Mouse (Mus musculus): ENCODE measurements around the gene Psmb5. TPM values are rescaled to one million over a fixed set of nuclear protein-coding genes. Genes with fewer than 3 reads are reported as not detected.

Psmb5 gene
- polyA plus RNA-seq (2012; rRNA removed): 87.4 and 106 TPM in 2 replicates

DNA sequence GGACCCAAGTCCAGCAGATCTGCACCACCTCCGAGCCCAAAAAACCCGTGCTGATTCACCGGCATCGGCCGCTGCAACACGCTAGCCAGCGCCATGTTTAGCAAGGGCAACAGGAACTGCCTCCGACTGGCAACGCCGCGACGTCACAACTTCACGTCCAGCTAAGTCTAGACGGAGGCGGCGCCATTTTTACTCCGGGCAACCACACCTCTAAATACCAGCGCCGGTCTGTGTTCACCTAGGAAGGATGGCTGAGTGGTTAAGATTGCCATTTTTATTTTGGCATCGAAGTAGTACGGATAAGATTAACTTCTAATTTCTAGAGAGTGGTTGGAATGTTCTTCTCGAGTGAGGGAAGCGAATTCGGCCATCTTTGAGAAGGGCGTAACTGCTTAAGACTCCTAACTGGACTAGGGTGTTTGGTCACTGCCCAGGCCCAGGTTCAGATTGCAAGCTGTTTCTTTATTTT lies at the start of gene Psmb5:
TSS of gene Psmb5 (minus strand) at position 126 of the 469 bp plus-strand sequence.
- Histone ChIP-seq H3K4me1 (ENCODE audit: control insufficient read depth, insufficient read depth, low read length) (no peaks in the 10 kb centered on the region; the same call in none of the 2 replicates), H3K36me3 (ENCODE audit: control insufficient read depth, insufficient read depth, low read length) (no peaks in the 10 kb centered on the region; the same call in 1 of the 2 replicates), H3K27me3 (ENCODE audit: control insufficient read depth, insufficient read depth, low read length) (no peaks in the 10 kb centered on the region), H3K4me3 (ENCODE audit: control insufficient read depth, low read depth, low read length) (peak within 1 kb of the TSS; percentile 99), H3K27ac (ENCODE audit: control insufficient read depth, insufficient read depth, low read depth, low read length) (peak within 1 kb of the TSS; percentile 91)
- TF ChIP-seq CTCF (IDR thresholded peaks at IDR 0.05; ENCODE audit: control insufficient read depth, insufficient read depth, insufficient replicate concordance, low read depth, low read length) (no peak), POLR2A (IDR thresholded peaks at IDR 0.05; ENCODE audit: control insufficient read depth, low read depth, low read length) (peak; percentile 81)

DNA sequence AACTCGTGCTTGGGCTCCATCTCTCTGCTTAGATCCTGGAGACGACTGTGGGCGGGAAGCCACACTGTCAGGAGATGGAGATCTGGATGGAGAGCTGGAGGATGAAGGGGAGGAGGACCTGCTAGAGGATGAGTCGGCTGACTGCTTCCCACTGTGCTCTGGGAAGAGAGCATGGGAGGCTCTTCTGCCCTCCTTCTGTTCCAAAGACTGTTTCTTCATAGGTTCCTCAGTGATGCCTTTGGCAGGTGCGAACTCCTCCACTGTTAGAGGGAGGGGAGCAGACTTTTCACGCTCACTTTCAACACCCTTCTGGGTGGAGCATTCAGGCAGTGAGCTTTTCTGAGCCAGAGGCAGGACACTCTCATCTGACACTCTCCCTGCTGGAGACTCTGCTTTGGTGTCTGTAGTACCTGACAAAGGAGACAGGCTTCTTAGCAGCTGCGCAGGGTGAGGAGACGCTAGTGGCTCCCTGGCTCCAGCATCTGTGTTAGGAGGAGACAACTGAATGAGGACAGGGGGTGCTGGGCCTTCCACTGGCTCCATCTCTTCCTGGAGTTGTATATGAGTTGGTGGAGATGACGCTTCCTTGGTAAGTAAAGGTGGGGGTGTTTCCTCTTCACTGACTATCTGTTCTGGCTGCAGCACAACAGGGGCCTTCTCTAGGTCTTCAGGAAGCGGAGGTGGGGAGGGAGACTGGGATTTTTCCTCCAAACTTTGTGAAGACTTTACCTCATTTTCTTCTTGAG lies 46.8 kb upstream of the Psmb5 start:
- Histone ChIP-seq H3K36me3 (ENCODE audit: control insufficient read depth, insufficient read depth, low read length) (peaks cover 10% of the 10 kb centered on the region), H3K27me3 (ENCODE audit: control insufficient read depth, insufficient read depth, low read length) (no peaks in the 10 kb centered on the region), H3K27ac (ENCODE audit: control insufficient read depth, insufficient read depth, low read depth, low read length) (no peak overlapping the region), H3K4me3 (ENCODE audit: control insufficient read depth, low read depth, low read length) (no peak overlapping the region), H3K4me1 (ENCODE audit: control insufficient read depth, insufficient read depth, low read length) (no peaks in the 10 kb centered on the region; the same call in 1 of the 2 replicates)
- TF ChIP-seq POLR2A (IDR thresholded peaks at IDR 0.05; ENCODE audit: control insufficient read depth, low read depth, low read length): no peak
- TF ChIP-seq CTCF (IDR thresholded peaks at IDR 0.05; ENCODE audit: control insufficient read depth, insufficient read depth, insufficient replicate concordance, low read depth, low read length): no peak

- peaks cover 10% of the 10 kb centered on the region for H3K36me3 ChIP-seq (ENCODE audit: control insufficient read depth, insufficient read depth, low read length)
- no peak for TF ChIP-seq CTCF (IDR thresholded peaks at IDR 0.05; ENCODE audit: control insufficient read depth, insufficient read depth, insufficient replicate concordance, low read depth, low read length)
- no peak for TF ChIP-seq POLR2A (IDR thresholded peaks at IDR 0.05; ENCODE audit: control insufficient read depth, low read depth, low read length)
- H3K4me3 ChIP-seq (ENCODE audit: control insufficient read depth, low read depth, low read length): no peak overlapping the region
- no peak overlapping the region for H3K27ac ChIP-seq (ENCODE audit: control insufficient read depth, insufficient read depth, low read depth, low read length)
- H3K4me1 ChIP-seq (ENCODE audit: control insufficient read depth, insufficient read depth, low read length): no peaks in the 10 kb centered on the region
- H3K27me3 ChIP-seq (ENCODE audit: control insufficient read depth, insufficient read depth, low read length): no peaks in the 10 kb centered on the region
Observed at GRCm38 (mm10) chr14:54660009-54660408, 42.2 kb upstream of the Psmb5 start.

DNA sequence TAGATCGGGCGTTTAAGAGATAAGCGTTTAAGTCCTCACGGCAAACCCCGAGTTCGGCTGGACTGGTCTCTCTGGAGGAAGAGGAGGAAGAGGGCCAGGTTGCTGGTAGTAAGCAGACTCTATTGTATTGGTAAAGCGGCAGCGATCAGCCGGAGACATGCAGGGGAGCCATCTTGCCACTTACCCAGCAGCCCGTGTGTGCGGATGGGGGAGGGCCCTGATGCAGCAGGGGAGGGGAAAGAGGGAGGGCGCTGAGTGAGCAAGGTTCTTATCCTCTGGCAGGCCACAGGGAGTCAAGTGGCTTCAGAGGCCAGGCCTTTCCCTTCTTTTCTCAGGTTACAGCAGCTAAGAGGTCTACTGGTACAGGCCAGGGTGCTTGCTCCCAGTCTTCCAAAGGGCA lies 35.7 kb upstream of the Psmb5 start:
- Histone ChIP-seq H3K27ac (ENCODE audit: control insufficient read depth, insufficient read depth, low read depth, low read length) (no peak overlapping the region), H3K4me1 (ENCODE audit: control insufficient read depth, insufficient read depth, low read length) (no peaks in the 10 kb centered on the region; the same call in 1 of the 2 replicates), H3K4me3 (ENCODE audit: control insufficient read depth, low read depth, low read length) (peak overlapping the region; percentile 53), H3K27me3 (ENCODE audit: control insufficient read depth, insufficient read depth, low read length) (no peaks in the 10 kb centered on the region), H3K36me3 (ENCODE audit: control insufficient read depth, insufficient read depth, low read length) (peaks cover 3% of the 10 kb centered on the region)
- no peak for TF ChIP-seq POLR2A (IDR thresholded peaks at IDR 0.05; ENCODE audit: control insufficient read depth, low read depth, low read length)
- no peak for TF ChIP-seq CTCF (IDR thresholded peaks at IDR 0.05; ENCODE audit: control insufficient read depth, insufficient read depth, insufficient replicate concordance, low read depth, low read length)

DNA sequence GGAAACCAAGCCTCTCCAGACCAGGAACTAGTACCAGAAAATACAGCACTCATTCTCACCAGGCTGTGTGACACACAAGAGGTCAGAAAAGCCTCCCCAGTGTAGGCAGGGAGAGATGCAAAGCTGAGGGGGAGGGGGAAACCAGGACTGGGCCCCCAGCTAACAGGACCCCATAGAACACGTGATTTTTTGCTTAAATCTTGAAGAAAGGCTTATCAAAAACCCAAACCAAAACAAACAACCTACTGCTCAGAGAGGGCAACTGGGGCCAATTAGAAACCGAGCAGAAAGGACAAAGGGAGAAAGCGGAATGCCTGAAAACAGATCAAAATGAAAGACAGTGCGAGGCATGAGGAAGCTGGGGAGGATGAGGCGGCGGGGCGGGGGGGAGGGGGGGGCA lies 35.0 kb upstream of the Psmb5 start:
- no peaks in the 10 kb centered on the region; the same call in 1 of the 2 replicates for H3K4me1 ChIP-seq (ENCODE audit: control insufficient read depth, insufficient read depth, low read length)
- H3K36me3 ChIP-seq (ENCODE audit: control insufficient read depth, insufficient read depth, low read length): peaks cover 3% of the 10 kb centered on the region

DNA sequence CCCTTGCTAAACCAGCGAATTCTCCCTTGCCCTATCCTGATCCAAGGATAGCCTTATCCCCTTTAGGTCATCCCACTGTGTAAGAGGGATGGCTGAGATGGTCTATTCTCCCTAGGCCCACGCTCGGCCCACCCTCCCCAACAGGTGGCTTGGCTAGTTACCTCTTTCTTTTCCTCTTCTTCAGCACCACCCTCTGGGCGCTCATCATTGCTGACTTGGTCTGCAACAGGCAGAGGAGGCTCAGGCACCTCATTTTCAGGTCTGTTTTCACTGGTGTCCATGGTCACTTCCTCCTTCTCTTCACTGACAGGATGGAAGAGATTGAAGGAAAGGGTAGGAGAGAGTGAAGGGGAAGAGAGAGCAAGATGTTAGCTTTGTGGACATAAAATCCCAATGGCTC lies 33.7 kb upstream of the Psmb5 start:
- no peaks in the 10 kb centered on the region; the same call in 1 of the 2 replicates for H3K4me1 ChIP-seq (ENCODE audit: control insufficient read depth, insufficient read depth, low read length)
- H3K36me3 ChIP-seq (ENCODE audit: control insufficient read depth, insufficient read depth, low read length): peaks cover 3% of the 10 kb centered on the region
- TF ChIP-seq POLR2A (IDR thresholded peaks at IDR 0.05; ENCODE audit: control insufficient read depth, low read depth, low read length): no peak
- no peak for TF ChIP-seq CTCF (IDR thresholded peaks at IDR 0.05; ENCODE audit: control insufficient read depth, insufficient read depth, insufficient replicate concordance, low read depth, low read length)
- no peak overlapping the region for H3K27ac ChIP-seq (ENCODE audit: control insufficient read depth, insufficient read depth, low read depth, low read length)
- no peaks in the 10 kb centered on the region for H3K27me3 ChIP-seq (ENCODE audit: control insufficient read depth, insufficient read depth, low read length)
- no peak overlapping the region for H3K4me3 ChIP-seq (ENCODE audit: control insufficient read depth, low read depth, low read length)

More for the DNA sequence above, 35.0 kb upstream of the Psmb5 start:
- Histone ChIP-seq H3K27ac (ENCODE audit: control insufficient read depth, insufficient read depth, low read depth, low read length) (no peak overlapping the region; the same call in 1 of the 2 replicates), H3K27me3 (ENCODE audit: control insufficient read depth, insufficient read depth, low read length) (no peaks in the 10 kb centered on the region), H3K4me3 (ENCODE audit: control insufficient read depth, low read depth, low read length) (no peak overlapping the region)
- TF ChIP-seq POLR2A (IDR thresholded peaks at IDR 0.05; ENCODE audit: control insufficient read depth, low read depth, low read length) (no peak), CTCF (IDR thresholded peaks at IDR 0.05; ENCODE audit: control insufficient read depth, insufficient read depth, insufficient replicate concordance, low read depth, low read length) (no peak)

DNA sequence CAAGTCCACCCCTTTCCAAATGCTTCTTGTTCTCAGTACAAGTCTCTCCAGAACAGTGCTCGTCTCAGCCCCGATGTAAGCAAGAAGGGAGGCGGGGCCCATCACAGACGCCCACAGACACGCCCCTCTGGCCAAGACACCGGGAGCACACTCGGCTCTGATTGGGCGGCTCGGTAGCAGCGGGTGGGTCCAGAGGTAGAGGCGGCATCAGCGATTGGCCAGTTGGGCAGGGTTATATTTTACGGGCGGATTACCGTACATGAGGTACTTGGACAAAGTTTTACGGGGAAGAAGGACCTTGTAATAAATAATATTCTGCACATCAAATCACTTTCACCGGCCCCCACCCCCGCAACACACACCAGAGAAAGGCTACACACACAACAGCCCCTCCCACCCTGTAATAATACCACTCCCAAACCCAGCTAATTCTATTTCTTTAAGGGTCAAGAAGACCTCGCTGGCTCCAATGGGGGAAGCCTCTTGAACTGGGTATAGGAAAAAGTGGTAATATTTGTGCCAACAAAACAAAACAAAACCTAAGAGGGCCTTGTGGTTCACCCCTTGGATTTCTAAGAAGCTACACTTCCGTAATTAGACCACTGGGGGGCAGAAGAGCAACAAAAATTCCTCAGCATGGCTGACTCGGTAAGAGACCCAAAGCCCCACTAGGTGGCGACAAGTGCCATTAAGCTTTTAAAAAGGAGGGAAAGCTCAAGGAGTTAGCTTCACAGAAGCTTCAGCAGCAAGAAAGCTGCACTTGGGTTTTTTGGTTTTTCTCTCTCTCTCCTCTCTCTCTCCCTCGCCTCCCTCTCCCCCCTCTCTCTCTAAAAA lies 33.0 kb upstream of the Psmb5 start:
- TF ChIP-seq CTCF (IDR thresholded peaks at IDR 0.05; ENCODE audit: control insufficient read depth, insufficient read depth, insufficient replicate concordance, low read depth, low read length): peak; percentile 34; the same call in 1 of the 2 replicates
- TF ChIP-seq POLR2A (IDR thresholded peaks at IDR 0.05; ENCODE audit: control insufficient read depth, low read depth, low read length): no peak
- no peaks in the 10 kb centered on the region for H3K27me3 ChIP-seq (ENCODE audit: control insufficient read depth, insufficient read depth, low read length)
- peaks cover 3% of the 10 kb centered on the region for H3K36me3 ChIP-seq (ENCODE audit: control insufficient read depth, insufficient read depth, low read length)
- peak overlapping the region; percentile 34; the same call in 1 of the 2 replicates for H3K27ac ChIP-seq (ENCODE audit: control insufficient read depth, insufficient read depth, low read depth, low read length)
- no peaks in the 10 kb centered on the region; the same call in 1 of the 2 replicates for H3K4me1 ChIP-seq (ENCODE audit: control insufficient read depth, insufficient read depth, low read length)
- H3K4me3 ChIP-seq (ENCODE audit: control insufficient read depth, low read depth, low read length): no peak overlapping the region; the same call in none of the 2 replicates

Measured in testis, adult 2 months (tissue).